Mouse (Mus musculus): ENCODE data around the gene Ap4s1. TPM values are rescaled to one million over a fixed set of nuclear protein-coding genes. Genes with fewer than 3 reads are reported as not detected.
"Not testable (repeated sequence)": the region's sequence is repeated elsewhere in the genome, so short reads cannot be mapped to it uniquely, and the experiment has no call there.

The Ap4s1 gene
- total RNA-seq (2022) = 10 to 100 TPM; 45.5 to 50.6 (median 49.5) TPM

DNA sequence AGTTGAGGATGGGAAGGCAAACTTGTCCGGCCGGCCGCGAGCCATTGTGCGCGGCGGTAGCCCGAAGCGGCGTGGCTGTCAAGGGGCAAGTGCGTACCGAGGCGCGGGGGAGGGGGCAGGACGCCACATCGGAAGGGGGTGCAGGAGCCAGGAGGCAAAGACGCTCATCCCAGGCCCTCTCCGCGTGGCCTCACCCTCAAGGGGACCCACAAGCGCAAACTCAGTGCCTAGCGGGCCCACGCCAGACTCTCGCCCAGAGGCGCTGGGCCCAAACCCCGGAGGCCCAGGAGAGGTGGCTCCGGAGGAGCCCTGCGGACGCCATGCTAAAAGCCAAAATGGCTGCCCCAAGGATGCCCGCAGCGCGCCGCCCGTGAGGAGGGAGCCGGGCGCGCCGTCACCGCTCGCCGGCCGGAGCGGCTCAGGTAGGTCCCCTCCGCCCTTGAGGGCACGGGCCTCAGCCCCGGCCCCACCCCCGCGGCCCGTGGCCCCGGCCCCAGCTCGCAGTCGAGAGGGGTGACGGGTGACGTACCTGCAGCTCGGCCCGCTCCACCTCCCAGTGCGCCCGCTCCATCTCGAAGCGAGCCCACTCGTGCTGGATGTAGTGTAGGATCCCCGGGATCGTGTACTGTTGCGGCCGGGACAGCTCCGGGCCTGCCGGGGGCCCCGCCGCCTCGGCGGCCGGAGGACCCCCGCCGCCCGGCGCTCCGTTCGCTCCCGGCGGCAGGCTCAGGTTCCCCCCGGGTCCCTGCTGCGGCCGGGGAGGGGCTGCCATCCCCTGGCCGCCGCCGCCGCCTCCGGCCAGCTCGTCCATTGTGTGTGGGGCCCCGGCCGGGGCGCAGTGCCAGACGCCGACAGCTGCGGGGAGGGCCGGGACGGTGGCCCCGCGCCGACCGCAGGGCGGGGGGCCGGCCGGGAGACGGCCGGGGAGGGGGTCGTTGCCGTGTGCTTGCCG, at the start of gene Ap4s1:
Ap4s1 (plus strand) TSS at position 141 of the 952 bp plus-strand sequence.
- DNase-seq (ENCODE audit: low spot score in 2 of 2) = peak; percentile 46 to 69

GRCm38 (mm10) chr12:51641871-51642270, 49.0 kb upstream of the Ap4s1 start:
- no peak for DNase-seq (ENCODE audit: low spot score in 2 of 2)

GRCm38 (mm10) chr12:51649401-51649800, 41.4 kb upstream of the Ap4s1 start:
- DNase-seq (ENCODE audit: low spot score in 2 of 2) = not testable (repeated sequence)

GRCm38 (mm10) chr12:51655944-51656465, 34.8 kb upstream of the Ap4s1 start:
- no peak for DNase-seq (ENCODE audit: low spot score in 2 of 2)

DNA sequence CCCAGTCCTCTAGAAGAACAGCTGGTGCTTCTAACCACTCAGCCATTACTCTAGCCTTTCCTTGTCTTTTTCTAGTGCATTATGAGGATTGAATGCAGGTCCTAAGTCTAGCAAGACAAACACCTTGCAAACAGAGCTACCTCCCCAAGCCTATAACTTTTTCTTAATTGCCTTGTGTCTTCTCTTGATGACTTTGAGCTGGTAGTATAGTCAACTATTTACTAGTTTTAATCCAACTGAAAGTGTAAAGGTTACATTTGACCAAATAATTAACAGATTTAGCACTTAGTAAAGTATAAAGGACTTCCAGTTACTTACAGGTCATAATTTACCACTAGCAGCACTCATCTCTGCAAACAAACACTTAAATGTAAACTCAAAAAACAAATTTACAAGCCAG, 27.8 kb upstream of the Ap4s1 start:
- no peak for DNase-seq (ENCODE audit: low spot score in 2 of 2)

- no peak for DNase-seq (ENCODE audit: low spot score in 2 of 2)
Measured at GRCm38 (mm10) chr12:51663908-51664307, 26.9 kb upstream of the Ap4s1 start.

- DNase-seq (ENCODE audit: low spot score in 2 of 2) = no peak
Measured at GRCm38 (mm10) chr12:51666708-51667430, 24.0 kb upstream of the Ap4s1 start.

GRCm38 (mm10) chr12:51671231-51671891, 19.5 kb upstream of the Ap4s1 start:
- DNase-seq (ENCODE audit: low spot score in 2 of 2) = no peak

- no peak for DNase-seq (ENCODE audit: low spot score in 2 of 2)
Measured at GRCm38 (mm10) chr12:51673270-51673669, 17.6 kb upstream of the Ap4s1 start.

GRCm38 (mm10) chr12:51676442-51676841, 14.4 kb upstream of the Ap4s1 start:
- no peak for DNase-seq (ENCODE audit: low spot score in 2 of 2)

DNA sequence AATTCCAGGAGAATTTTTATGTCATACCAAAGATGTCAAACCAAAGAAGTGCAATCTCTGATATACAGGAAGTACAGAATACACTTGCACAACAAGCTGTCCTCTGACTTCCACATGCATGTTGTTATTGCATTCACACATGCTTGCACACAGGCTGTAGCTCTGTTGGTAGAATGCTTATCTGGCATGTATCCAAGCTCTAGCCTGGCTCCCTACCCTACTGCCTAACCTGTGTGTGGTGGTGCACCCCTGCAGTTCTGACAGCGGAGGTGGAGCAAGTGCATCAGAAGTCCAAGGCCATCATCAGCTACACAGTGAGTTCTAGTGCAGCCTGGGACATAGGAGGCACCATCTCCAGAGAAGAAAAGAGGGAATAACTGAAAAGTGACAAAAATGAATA, 12.0 kb upstream of the Ap4s1 start:
- DNase-seq (ENCODE audit: low spot score in 2 of 2) = no peak

DNA sequence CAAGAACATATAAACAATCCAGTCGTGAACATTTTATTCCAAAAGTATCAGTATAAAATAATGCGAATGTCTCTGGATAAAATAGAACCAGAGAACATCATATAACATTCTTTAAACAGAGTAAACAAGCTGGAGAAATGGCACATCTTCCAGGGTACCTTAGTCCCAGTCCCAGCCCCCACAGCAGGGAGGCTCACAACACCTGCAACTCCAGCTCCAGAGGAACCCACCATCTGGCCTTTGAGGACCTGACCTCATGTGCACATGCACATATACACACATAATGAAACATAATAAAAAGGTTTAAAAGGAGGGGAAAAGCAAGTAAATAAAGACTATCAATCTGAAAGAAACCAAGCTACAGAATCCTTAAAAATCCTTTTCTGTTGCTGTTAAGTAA, 2.3 kb upstream of the Ap4s1 start:
- DNase-seq (ENCODE audit: low spot score in 2 of 2) = no peak

- peak; percentile 96 for DNase-seq (ENCODE audit: low spot score in 2 of 2)
Measured at GRCm38 (mm10) chr12:51691845-51692632, 1.2 kb downstream of the Ap4s1 start, which contains the start of gene Strn3. Gene Strn3, minus strand, starts transcription at chr12:51691897.

- DNase-seq (ENCODE audit: low spot score in 2 of 2) = not testable (repeated sequence)
Measured at GRCm38 (mm10) chr12:51692870-51693269, 2.0 kb downstream of the Ap4s1 start.

- no peak for DNase-seq (ENCODE audit: low spot score in 2 of 2)
Measured at GRCm38 (mm10) chr12:51693419-51693818, 2.6 kb downstream of the Ap4s1 start.

DNA sequence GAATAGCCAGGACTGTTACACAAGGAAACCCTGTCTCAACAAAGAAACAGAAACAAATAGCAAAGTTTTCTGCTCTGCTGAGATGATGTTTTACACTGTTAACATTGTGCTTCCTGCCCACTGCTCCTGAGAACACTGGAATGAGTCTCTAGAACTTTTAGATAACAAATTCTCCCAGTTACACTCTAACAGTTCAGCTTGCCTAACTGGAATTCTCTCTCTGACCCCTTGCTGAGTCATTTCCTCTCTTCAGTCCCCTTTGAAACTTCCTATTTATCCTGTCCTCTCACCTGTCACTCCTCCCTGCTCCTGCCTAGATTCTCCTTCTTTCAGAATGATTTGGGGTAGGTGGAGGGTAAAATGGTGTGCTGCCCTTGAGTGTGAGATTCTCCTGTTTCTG, 3.3 kb downstream of the Ap4s1 start:
- DNase-seq (ENCODE audit: low spot score in 2 of 2) = no peak

- no peak for DNase-seq (ENCODE audit: low spot score in 2 of 2)
Measured at GRCm38 (mm10) chr12:51694966-51695365, 4.1 kb downstream of the Ap4s1 start.

DNA sequence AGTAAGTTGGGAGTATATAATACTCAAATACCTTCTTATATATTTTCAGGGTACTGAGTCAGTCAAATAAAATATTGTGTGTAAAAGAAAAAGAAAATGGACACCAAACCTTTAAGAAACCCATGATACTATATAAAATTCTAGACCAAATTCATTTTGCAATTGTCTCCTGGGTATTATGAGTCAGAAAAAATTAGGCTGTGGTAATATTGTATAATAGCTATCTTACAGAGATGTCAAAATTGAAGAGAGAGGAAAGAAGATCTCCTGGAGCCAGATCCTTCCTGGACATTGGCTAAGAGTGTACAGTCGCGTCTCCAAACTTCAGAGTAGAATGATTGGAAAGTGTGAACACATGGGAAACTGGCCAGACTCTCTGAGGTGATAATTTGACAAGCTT, 5.3 kb downstream of the Ap4s1 start:
- no peak for DNase-seq (ENCODE audit: low spot score in 2 of 2)

- no peak for DNase-seq (ENCODE audit: low spot score in 2 of 2)
Measured at GRCm38 (mm10) chr12:51699623-51700393, 9.0 kb downstream of the Ap4s1 start.

- no peak for DNase-seq (ENCODE audit: low spot score in 2 of 2)
Measured at GRCm38 (mm10) chr12:51701723-51702122, 10.9 kb downstream of the Ap4s1 start.

Data from layer of hippocampus, adult 8-10 months (tissue).